Mouse (Mus musculus) kidney, postnatal 0 days (tissue): ENCODE data around the gene Rhobtb1. TPM values are rescaled to one million over a fixed set of nuclear protein-coding genes. Genes with fewer than 3 reads are reported as not detected.

Source experiments
- ATAC-seq: fragments of 200-750 bp; cut with Nextera tagmentation; replicated peaks from 2 replicates; pipeline ENCODE4 v1.8.0; 2017; ENCODE audit warnings: low read depth, moderate number of reproducible peaks, moderate TSS enrichment, moderate library complexity; ENCODE audit not compliant: low FRiP score
- DNase-seq: peaks from one replicate; pipeline ENCODE4 v3.0.0-alpha.2; 2016; ENCODE audit warnings: low spot score
- H3K27ac ChIP-seq: fragments of 300-500 bp; sonication (generic); 2 replicates; pipeline ENCODE4 v1.5.1; 2014; ENCODE audit warnings: mild to moderate bottlenecking
- H3K27me3 ChIP-seq: fragments of 300-500 bp; sonication (generic); 2 replicates; pipeline ENCODE4 v1.6.1; 2014; ENCODE audit warnings: low read length, mixed read lengths; ENCODE audit not compliant: insufficient read depth
- H3K36me3 ChIP-seq: fragments of 300-500 bp; sonication (generic); 2 replicates; pipeline ENCODE4 v1.6.1; 2014; ENCODE audit warnings: low read length, mixed read lengths; ENCODE audit not compliant: insufficient read depth
- H3K4me1 ChIP-seq: fragments of 300-500 bp; sonication (generic); replicated peaks from 2 replicates; pipeline ENCODE4 v1.6.1; 2014; ENCODE audit warnings: antibody characterized with exemption, low read length, mixed read lengths; ENCODE audit not compliant: insufficient read depth
- H3K4me2 ChIP-seq: fragments of 300-500 bp; sonication (generic); 2 replicates; pipeline ENCODE4 v1.6.1; 2014; ENCODE audit warnings: mild to moderate bottlenecking, low read length, moderate library complexity, mixed read lengths
- H3K4me3 ChIP-seq: fragments of 300-500 bp; sonication (generic); replicated peaks from 2 replicates; pipeline ENCODE4 v1.5.1; 2014; ENCODE audit warnings: low read depth, low read length
- H3K9ac ChIP-seq: fragments of 300-500 bp; sonication (generic); 2 replicates; pipeline ENCODE4 v1.6.1; 2014; ENCODE audit warnings: low read depth, low read length
- H3K9me3 ChIP-seq: fragments of 300-500 bp; sonication (generic); replicated peaks from 2 replicates; pipeline ENCODE4 v1.6.1; 2016; ENCODE audit warnings: low read length, inconsistent platforms, mixed read lengths
- CTCF ChIP-seq: IDR thresholded peaks from 2 replicates; pipeline ENCODE4 v1.5.1; 2016; ENCODE audit warnings: antibody characterized with exemption, low read depth, mild to moderate bottlenecking, moderate library complexity
- WGBS: fragments of 180-500 bp; shearing (Covaris S2); extraction: QIAGEN DNeasy Blood & Tissue Kit; methylation state at CpG from one replicate; pipeline ENCODE4 v1.1.7; 2014; 5-methylcytosine and 5-hydroxymethylcytosine counted together
- polyA plus RNA-seq: library from polyadenylated mRNA; unstranded; fragments of >200 nt; fragmentation: Nextera tagmentation; extraction: Ambion mirVana; gene quantifications from 2 replicates; pipeline ENCODE4 v1.2.1, GENCODE M21; 2015

Gene Rhobtb1
- polyA plus RNA-seq, 1 experiment from 2014 or later, result 24.6 TPM

DNA sequence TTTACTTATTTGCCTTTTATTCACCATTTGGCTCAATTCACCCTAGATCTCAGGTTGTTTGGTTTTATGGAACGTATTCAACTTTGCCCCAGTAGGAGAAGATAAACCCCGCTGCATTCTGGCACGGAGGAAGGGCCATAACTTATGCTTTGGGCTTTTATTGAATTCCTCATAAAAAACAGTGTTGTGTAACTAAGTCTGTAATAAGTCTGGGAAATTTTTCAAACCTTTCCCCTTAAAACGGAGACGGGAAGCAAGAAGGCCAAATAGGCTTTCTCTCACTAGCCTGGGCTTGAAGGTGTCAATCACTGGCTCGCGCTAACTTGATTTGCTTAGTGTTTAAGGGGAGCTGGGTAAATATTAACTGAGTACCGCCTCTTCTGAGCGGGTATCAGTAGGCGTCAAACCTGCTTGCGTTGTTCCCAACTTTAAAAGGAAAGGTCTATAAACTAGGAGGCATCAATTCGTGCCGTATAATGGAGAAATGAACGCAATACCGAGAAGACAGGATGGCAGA, 170.3 kb downstream of the Rhobtb1 start:
- Histone ChIP-seq H3K4me1 (no peaks in the 10 kb centered on the region), H3K9ac (peak overlapping the region; percentile 37; the same call in 1 of the 2 replicates), H3K4me2 (peak overlapping the region; percentile 58), H3K27me3 (no peaks in the 10 kb centered on the region), H3K36me3 (no peaks in the 10 kb centered on the region), H3K4me3 (peak overlapping the region; percentile 16), H3K27ac (no peak overlapping the region), H3K9me3 (no peaks in the 10 kb centered on the region)
- DNase-seq (no peak), ATAC-seq (no peak; the same call in 1 of the 2 replicates)
- TF ChIP-seq CTCF, result no peak
- WGBS, result 29% methylated on average over 15 of the region's 15 CpGs

- Histone ChIP-seq H3K9me3 (no peaks in the 10 kb centered on the region), H3K36me3 (no peaks in the 10 kb centered on the region), H3K27ac (no peak overlapping the region), H3K27me3 (no peaks in the 10 kb centered on the region), H3K4me2 (no peak overlapping the region), H3K4me3 (no peak overlapping the region), H3K9ac (no peak overlapping the region), H3K4me1 (no peaks in the 10 kb centered on the region)
- 75% methylated on average over 13 of the region's 13 CpGs for WGBS
- no peak for TF ChIP-seq CTCF
- DNase-seq (no peak), ATAC-seq (no peak)
These were observed 172.8 kb downstream of the Rhobtb1 start for GRCm38 (mm10) chr10:69323986-69324385.

DNA sequence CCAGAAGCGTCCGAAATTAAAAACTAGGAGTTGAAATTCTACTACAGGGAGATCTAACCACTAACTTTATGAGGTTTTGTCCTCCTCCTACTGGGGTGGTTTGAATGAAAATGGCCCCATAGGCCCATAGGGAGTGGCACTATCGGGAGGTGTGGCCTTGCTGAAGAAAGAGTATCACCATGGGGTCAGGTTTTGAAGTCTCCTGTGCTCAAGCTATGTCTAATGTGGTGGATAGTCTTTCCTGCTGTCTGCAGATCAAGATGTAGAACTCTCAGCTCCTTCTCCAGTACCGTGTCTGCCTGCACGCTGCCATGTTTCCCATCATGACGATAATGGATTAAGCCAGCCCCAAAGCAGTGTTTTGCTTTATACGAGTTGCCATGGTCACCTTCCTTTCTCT, 173.6 kb downstream of the Rhobtb1 start:
- DNase-seq, result no peak
- Histone ChIP-seq H3K4me3 (no peak overlapping the region), H3K27ac (no peak overlapping the region), H3K9me3 (no peaks in the 10 kb centered on the region), H3K4me2 (no peak overlapping the region), H3K27me3 (no peaks in the 10 kb centered on the region), H3K4me1 (no peaks in the 10 kb centered on the region), H3K9ac (no peak overlapping the region), H3K36me3 (no peaks in the 10 kb centered on the region)
- 88% methylated on average over 7 of the region's 7 CpGs for WGBS
- TF ChIP-seq CTCF, result no peak
- no peak for ATAC-seq

GRCm38 (mm10) chr10:69326433-69326832, 175.2 kb downstream of the Rhobtb1 start:
- 79% methylated on average over 3 of the region's 3 CpGs for WGBS
- ATAC-seq, result no peak

GRCm38 (mm10) chr10:69327362-69327761, 176.1 kb downstream of the Rhobtb1 start:
- Histone ChIP-seq H3K4me3 (no peak overlapping the region), H3K4me2 (no peak overlapping the region), H3K4me1 (no peaks in the 10 kb centered on the region), H3K27me3 (no peaks in the 10 kb centered on the region), H3K9ac (no peak overlapping the region), H3K9me3 (no peaks in the 10 kb centered on the region), H3K27ac (no peak overlapping the region), H3K36me3 (no peaks in the 10 kb centered on the region)
- TF ChIP-seq CTCF, result no peak
- ATAC-seq, result no peak
- 66% methylated on average over 8 of the region's 8 CpGs for WGBS
- no peak for DNase-seq

More at GRCm38 (mm10) chr10:69326433-69326832, 175.2 kb downstream of the Rhobtb1 start:
- H3K4me2 ChIP-seq, result no peak overlapping the region
- no peak for TF ChIP-seq CTCF
- H3K27ac ChIP-seq, result no peak overlapping the region
- no peaks in the 10 kb centered on the region for H3K4me1 ChIP-seq
- no peak overlapping the region for H3K4me3 ChIP-seq
- H3K36me3 ChIP-seq, result no peaks in the 10 kb centered on the region
- no peak for DNase-seq
- H3K9me3 ChIP-seq, result no peaks in the 10 kb centered on the region
- no peak overlapping the region for H3K9ac ChIP-seq
- no peaks in the 10 kb centered on the region for H3K27me3 ChIP-seq

DNA sequence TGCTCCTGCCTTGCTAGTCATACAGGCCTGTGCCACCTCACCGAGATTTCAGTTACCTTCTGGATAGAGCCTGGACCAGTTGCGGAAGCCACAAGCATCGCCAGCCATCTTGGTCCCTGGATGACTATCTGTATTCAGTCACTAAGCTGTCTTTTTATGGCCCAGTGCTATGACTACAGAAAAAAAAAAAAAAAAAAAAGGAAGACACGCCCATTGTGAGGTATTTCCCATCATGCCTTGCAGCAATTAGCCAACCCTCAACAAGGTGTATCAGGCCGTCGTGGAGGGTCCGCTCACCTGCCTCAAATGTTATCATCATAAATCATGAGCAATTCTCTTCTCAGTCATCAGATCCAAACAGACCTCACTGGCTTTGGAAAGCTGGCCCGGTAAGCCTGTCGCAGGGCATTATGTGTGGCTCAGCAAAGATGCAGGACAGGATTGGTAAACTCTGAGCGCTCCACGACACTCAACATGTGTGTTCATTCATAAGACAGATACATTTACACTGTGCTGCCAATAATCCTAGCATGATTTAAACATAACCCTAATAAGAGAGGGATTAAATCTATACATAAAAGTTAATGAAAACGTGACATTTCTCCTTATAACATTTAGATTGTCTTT, 176.9 kb downstream of the Rhobtb1 start:
- Histone ChIP-seq H3K27me3 (no peaks in the 10 kb centered on the region), H3K36me3 (no peaks in the 10 kb centered on the region), H3K4me1 (no peaks in the 10 kb centered on the region), H3K4me3 (no peak overlapping the region), H3K4me2 (no peak overlapping the region), H3K27ac (no peak overlapping the region), H3K9me3 (no peaks in the 10 kb centered on the region), H3K9ac (no peak overlapping the region)
- DNase-seq, result no peak
- no peak for TF ChIP-seq CTCF
- no peak for ATAC-seq
- WGBS, result 88% methylated on average over 12 of the region's 12 CpGs

GRCm38 (mm10) chr10:69328656-69329046, 177.4 kb downstream of the Rhobtb1 start:
- ATAC-seq, result no peak
- no peaks in the 10 kb centered on the region for H3K27me3 ChIP-seq
- no peak overlapping the region for H3K27ac ChIP-seq
- H3K4me1 ChIP-seq, result no peaks in the 10 kb centered on the region
- DNase-seq, result no peak
- no peaks in the 10 kb centered on the region for H3K9me3 ChIP-seq
- no peak for TF ChIP-seq CTCF
- 63% methylated on average over 4 of the region's 4 CpGs for WGBS
- H3K9ac ChIP-seq, result no peak overlapping the region
- H3K4me2 ChIP-seq, result no peak overlapping the region
- H3K36me3 ChIP-seq, result no peaks in the 10 kb centered on the region
- H3K4me3 ChIP-seq, result no peak overlapping the region
